Mouse (Mus musculus) heart, postnatal 0 days (tissue): Measurements from ENCODE around the gene Susd4.

Experiments
- CTCF ChIP-seq: IDR thresholded peaks from 2 replicates; pipeline ENCODE4 v1.5.1; 2016; ENCODE audit warnings: antibody characterized with exemption, control low read depth, low read depth
- EP300 ChIP-seq: IDR thresholded peaks from 2 replicates; pipeline ENCODE4 v1.6.1; 2016; ENCODE audit warnings: antibody characterized with exemption, low read depth

GRCm38 (mm10) chr1:182758783-182759182, 4.9 kb upstream of the Susd4 start:
- TF ChIP-seq CTCF (no peak), EP300 (no peak)
